Mouse (Mus musculus): ENCODE measurements around the gene Lrriq1. TPM values are rescaled to one million over a fixed set of nuclear protein-coding genes. Genes with fewer than 3 reads are reported as not detected.

Lrriq1 gene
- polyA plus RNA-seq (2012; ENCODE audit: insufficient read depth, insufficient read length, missing spikeins), result not detected in 2 replicates

GRCm38 (mm10) chr10:103235707-103236459 lies at the start of gene Lrriq1:
Gene Lrriq1, minus strand, starts transcription at chr10:103236322.
- no peaks in the 10 kb centered on the region for H3K4me1 ChIP-seq (ENCODE audit: control insufficient read depth, insufficient read depth, insufficient read length, low read length)
- no peak within 1 kb of the TSS for H3K4me3 ChIP-seq (ENCODE audit: insufficient read depth, low read depth, low read length)
- H3K27ac ChIP-seq (replicated peaks; ENCODE audit: low read depth, low read length), result no peak within 1 kb of the TSS

DNA sequence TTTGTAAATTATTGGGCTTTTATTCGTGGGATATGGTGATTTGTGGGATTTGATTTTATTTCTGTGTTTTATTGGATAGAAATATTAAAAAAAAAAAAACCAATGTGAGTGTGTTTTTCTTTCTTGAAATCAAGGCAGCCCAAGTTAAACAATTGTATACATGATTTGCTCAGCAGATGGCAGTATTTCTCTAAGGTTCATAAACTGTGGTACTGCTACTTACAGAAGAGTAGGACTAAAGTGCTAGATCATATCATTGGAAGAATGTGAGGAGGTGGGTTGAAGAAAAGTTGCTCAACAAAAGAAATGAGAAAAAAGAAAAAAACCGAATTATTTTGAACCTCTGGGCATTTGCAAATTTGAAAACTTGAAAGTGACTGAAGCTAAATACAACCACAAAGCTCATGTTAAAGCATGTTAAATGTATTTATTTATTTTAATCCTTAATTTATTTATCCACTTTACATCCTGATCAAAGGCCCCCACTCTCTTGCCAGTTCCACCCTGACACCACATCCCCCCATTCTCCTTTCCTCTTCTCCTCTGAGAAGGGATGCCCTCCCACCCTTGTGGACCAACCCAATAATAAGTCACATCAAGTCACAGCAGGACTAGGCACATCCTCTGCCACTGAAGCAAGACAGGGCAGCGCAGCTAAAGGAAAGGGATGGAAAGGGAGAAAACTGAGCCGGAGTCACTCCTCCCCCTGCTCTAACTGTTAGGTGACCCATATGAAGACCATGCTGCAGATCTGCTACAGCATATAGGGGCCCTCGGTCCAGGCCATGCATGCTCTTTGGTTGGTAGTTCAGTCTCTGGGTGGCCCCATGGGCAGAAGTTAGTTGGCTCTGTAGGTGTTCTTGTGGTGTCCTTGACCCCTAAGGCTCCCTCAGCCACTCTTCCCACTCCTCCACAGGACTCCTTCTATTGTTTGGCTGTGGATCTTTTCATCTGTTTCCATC lies 18.0 kb upstream of the Lrriq1 start:
- no peak overlapping the region for H3K4me3 ChIP-seq (ENCODE audit: insufficient read depth, low read depth, low read length)
- no peaks in the 10 kb centered on the region for H3K4me1 ChIP-seq (ENCODE audit: control insufficient read depth, insufficient read depth, insufficient read length, low read length)
- no peak overlapping the region for H3K27ac ChIP-seq (replicated peaks; ENCODE audit: low read depth, low read length)

GRCm38 (mm10) chr10:103236460-103236772 lies 294 bp upstream of the Lrriq1 start:
- no peaks in the 10 kb centered on the region for H3K4me1 ChIP-seq (ENCODE audit: control insufficient read depth, insufficient read depth, insufficient read length, low read length)
- H3K27ac ChIP-seq (replicated peaks; ENCODE audit: low read depth, low read length), result no peak overlapping the region
- no peak overlapping the region for H3K4me3 ChIP-seq (ENCODE audit: insufficient read depth, low read depth, low read length)

- Histone ChIP-seq H3K27ac (replicated peaks; ENCODE audit: low read depth, low read length) (no peak overlapping the region), H3K4me3 (ENCODE audit: insufficient read depth, low read depth, low read length) (no peak overlapping the region), H3K4me1 (ENCODE audit: control insufficient read depth, insufficient read depth, insufficient read length, low read length) (no peaks in the 10 kb centered on the region)
These were observed 9.5 kb downstream of the Lrriq1 start for GRCm38 (mm10) chr10:103226646-103227045.

DNA sequence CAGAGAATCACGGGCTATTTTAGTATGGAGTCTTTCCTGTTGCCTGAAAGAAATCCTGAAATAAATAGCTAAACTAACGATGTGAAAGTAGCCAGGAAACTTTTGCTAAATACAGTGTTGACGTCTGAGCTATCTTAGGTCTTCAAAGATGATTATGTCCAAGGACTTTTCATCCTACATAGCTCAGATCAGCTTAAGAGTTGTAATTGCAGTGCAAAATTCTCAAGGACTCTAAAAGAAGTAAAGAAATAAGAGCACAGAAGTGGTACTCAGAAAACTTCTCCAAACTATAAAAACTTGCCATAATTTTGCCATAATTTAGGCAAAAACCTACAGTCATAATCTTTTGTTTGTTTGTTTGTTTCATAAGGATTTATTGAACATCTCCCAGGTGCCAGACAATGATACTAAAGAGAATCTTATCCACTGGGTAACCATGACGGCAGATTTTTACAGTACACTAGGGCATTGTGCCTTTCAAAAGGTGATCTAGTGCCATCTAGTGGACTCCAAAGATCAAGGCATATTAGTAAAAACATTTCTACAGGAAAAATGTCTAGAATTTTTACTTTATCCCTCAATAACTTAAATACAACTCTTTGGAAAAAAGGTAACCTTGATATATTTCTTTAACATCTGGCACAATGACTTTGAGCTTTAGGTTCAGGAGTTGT lies 41.3 kb downstream of the Lrriq1 start:
- no peaks in the 10 kb centered on the region for H3K4me1 ChIP-seq (ENCODE audit: control insufficient read depth, insufficient read depth, insufficient read length, low read length)
- no peak overlapping the region for H3K27ac ChIP-seq (replicated peaks; ENCODE audit: low read depth, low read length)
- no peak overlapping the region for H3K4me3 ChIP-seq (ENCODE audit: insufficient read depth, low read depth, low read length)

DNA sequence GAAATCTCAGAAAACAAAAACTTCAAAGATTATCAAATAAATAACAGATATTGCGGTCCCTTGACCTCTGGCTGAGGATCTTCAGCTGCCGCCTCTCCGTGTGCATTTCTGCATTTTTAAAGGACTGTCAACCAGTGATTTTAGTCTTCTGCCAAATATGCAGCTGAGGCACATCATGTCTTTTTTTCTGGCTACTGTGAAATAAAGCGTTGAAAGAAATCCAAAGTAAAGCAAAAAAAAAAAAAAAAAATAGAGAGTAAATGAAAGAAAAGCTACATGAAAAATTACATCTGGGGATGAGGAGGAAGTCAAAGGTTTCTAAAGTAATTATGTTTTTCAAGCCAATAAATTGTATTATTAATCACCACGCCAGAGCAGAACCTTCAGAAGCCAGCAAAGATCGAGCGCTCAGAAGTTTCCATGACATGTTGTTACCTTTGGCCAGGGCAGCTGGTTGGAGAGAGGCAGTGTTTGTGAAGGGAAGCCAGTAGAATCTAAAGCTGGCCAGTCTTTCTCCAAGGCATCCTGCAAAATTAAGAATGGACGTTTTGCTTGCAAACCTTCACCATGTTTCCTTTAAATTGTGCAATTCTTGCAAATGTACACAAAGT lies 90.2 kb downstream of the Lrriq1 start:
- H3K4me1 ChIP-seq (ENCODE audit: control insufficient read depth, insufficient read depth, insufficient read length, low read length), result no peaks in the 10 kb centered on the region
- no peak overlapping the region for H3K27ac ChIP-seq (replicated peaks; ENCODE audit: low read depth, low read length)

DNA sequence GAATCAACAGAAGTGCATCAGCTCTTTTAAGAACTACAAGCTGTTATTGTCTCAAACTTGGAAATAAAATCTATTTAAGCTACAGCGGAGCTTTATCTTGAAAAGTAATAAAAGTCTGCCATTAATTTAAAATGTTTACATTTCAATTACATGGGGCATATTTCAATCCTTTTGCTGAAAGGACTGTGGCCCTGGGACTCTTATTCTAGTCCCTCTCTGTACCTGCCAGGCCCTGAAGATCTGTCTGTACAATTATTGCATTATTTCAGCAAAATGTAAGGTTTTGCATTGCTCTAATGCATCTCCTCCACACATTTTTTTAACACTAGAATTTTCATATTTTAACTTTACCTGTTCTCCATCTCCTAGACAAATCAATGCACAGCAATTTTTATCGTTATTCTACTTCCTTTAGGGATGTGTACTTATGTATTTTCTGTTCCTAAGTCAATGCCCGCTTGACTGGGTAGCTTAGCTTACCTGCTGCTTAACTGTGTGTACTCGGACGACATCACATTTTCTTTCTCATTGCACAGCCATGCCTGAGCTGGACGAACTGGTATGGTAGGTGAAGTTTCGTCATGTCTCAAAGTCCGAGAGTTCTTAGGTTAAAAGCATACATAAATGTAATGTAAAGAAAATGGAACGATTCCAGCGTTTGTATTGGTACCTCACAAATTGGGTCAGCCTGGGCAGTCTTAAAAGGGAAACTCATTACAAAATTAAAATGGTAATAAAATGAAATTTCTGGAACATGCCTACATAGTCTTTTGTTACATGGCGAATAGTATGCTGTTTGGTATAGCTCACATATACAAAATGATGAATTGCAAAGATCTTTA lies 91.0 kb downstream of the Lrriq1 start:
- Histone ChIP-seq H3K4me1 (ENCODE audit: control insufficient read depth, insufficient read depth, insufficient read length, low read length) (no peaks in the 10 kb centered on the region), H3K4me3 (ENCODE audit: insufficient read depth, low read depth, low read length) (no peak overlapping the region), H3K27ac (replicated peaks; ENCODE audit: low read depth, low read length) (no peak overlapping the region)

More for the DNA sequence above, 90.2 kb downstream of the Lrriq1 start:
- no peak overlapping the region for H3K4me3 ChIP-seq (ENCODE audit: insufficient read depth, low read depth, low read length)

DNA sequence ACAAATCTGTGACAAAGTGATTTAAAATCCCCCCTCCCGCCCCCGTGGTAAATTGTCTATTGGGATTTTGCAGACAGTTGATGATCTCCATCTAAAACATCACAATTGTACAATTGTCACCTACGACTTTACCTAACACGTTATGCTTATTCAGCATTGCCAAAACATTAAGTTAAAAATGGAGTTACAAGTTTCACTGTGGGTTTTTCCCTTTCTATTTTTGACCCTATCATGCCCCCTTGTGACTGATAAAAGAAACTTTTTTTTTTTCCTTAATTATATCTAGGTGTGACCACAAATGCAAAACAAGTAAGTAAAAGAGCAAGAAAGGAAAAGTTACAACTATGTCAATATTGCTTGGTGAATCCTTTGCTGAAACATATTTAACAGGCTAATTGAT lies 93.6 kb downstream of the Lrriq1 start:
- no peak overlapping the region for H3K4me3 ChIP-seq (ENCODE audit: insufficient read depth, low read depth, low read length)
- no peak overlapping the region for H3K27ac ChIP-seq (replicated peaks; ENCODE audit: low read depth, low read length)
- H3K4me1 ChIP-seq (ENCODE audit: control insufficient read depth, insufficient read depth, insufficient read length, low read length), result no peaks in the 10 kb centered on the region

DNA sequence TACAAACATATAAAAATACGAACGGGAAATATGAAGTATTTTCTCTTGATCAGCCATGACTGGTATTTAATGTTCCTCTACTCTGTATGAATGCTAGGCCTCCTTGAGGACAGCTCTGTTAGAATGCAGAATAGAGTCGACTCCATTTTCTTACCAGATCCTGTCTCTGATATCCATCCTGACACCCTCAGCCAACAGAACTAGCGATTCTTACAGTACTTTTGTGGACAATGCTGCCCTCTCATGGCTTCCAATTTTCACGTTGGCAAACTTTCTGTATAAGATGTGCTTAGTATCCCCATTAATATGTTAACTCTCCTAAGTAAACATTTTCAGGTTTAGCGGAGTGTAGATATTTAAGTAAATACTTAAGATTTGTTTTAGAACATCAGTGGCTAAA lies 94.6 kb downstream of the Lrriq1 start:
- Histone ChIP-seq H3K27ac (replicated peaks; ENCODE audit: low read depth, low read length) (no peak overlapping the region), H3K4me1 (ENCODE audit: control insufficient read depth, insufficient read depth, insufficient read length, low read length) (no peaks in the 10 kb centered on the region), H3K4me3 (ENCODE audit: insufficient read depth, low read depth, low read length) (no peak overlapping the region)

DNA sequence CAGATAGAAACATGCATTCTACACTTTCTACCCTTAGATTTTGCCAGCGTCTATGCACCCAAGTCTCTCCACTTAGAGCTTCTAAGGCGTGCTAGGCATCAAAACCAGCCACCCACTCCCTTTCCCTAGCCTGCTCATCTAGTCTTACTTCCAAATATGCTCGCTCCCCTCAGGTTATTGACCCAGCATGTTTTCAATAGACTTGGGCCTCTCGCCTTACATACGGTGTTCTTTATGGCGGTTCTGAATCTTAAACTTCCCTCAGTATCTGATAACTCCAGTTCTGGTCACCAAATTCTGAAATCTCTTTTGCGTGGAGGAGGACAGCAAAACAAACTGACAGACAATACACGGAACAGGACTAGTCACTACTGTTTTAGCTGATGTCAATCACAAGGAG lies 95.5 kb downstream of the Lrriq1 start:
- Histone ChIP-seq H3K27ac (replicated peaks; ENCODE audit: low read depth, low read length) (no peak overlapping the region), H3K4me1 (ENCODE audit: control insufficient read depth, insufficient read depth, insufficient read length, low read length) (no peaks in the 10 kb centered on the region), H3K4me3 (ENCODE audit: insufficient read depth, low read depth, low read length) (no peak overlapping the region)

- H3K4me1 ChIP-seq (ENCODE audit: control insufficient read depth, insufficient read depth, insufficient read length, low read length), result no peaks in the 10 kb centered on the region
- H3K27ac ChIP-seq (replicated peaks; ENCODE audit: low read depth, low read length), result no peak overlapping the region
- H3K4me3 ChIP-seq (ENCODE audit: insufficient read depth, low read depth, low read length), result no peak overlapping the region
These were observed 121.5 kb downstream of the Lrriq1 start for GRCm38 (mm10) chr10:103114629-103115028.

GRCm38 (mm10) chr10:103108090-103108489 lies 128.0 kb downstream of the Lrriq1 start:
- H3K4me1 ChIP-seq (ENCODE audit: control insufficient read depth, insufficient read depth, insufficient read length, low read length), result no peaks in the 10 kb centered on the region
- no peak overlapping the region for H3K27ac ChIP-seq (replicated peaks; ENCODE audit: low read depth, low read length)
- no peak overlapping the region for H3K4me3 ChIP-seq (ENCODE audit: insufficient read depth, low read depth, low read length)

DNA sequence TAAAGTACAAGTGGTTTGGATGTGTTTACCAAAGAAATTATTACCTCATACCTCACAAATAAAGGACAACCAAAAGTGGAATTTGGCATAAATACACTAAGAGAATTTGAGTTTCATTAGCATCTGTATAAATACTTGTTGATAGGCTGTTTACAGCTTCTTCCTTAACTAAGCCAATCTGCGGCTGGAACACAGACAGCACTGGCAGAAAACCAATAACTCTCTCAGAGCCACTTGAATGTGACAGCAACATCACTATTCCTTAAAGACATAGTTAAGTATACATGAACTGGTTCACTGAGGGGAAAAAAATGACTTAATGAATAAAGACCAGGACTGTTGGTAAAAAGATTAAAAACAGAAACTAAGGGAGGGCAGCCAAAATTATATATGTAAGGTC lies 150.0 kb downstream of the Lrriq1 start:
- Histone ChIP-seq H3K27ac (replicated peaks; ENCODE audit: low read depth, low read length) (no peak overlapping the region), H3K4me3 (ENCODE audit: insufficient read depth, low read depth, low read length) (no peak overlapping the region), H3K4me1 (ENCODE audit: control insufficient read depth, insufficient read depth, insufficient read length, low read length) (no peaks in the 10 kb centered on the region)

DNA sequence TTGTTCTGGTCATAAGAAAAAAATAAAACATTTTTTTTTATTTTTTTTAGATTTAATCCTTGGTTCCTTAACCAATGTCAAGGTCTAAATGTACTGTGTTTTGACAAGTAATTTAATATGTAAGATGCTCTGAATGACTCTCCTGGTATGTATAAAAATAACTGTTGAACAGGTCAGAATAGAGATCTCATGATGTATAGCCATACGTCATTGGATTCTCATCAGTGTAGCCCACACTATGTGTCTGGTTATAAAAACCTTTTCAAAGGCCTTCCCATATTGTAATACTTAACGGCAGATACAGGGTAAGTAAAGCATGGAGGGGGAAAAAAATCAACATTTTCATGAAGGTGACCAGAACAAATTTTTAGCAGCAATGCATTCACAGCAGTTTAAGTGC lies 186.5 kb downstream of the Lrriq1 start:
- Histone ChIP-seq H3K4me1 (ENCODE audit: control insufficient read depth, insufficient read depth, insufficient read length, low read length) (no peaks in the 10 kb centered on the region), H3K4me3 (ENCODE audit: insufficient read depth, low read depth, low read length) (no peak overlapping the region), H3K27ac (replicated peaks; ENCODE audit: low read depth, low read length) (no peak overlapping the region)

Measured in brown adipose tissue, adult 24 weeks (tissue).